Mouse (Mus musculus) duodenum, adult 2 months (tissue): ENCODE results near the gene Aloxe3. TPM values are rescaled to one million over a fixed set of nuclear protein-coding genes. Genes with fewer than 3 reads are reported as not detected.

Experiments used
- polyA plus RNA-seq: library from polyadenylated mRNA; depleted of rRNA; stranded (reverse); fragments of >200 nt; gene quantifications from 2 replicates; pipeline ENCODE4 v1.2.3, GENCODE M21; 2012; ENCODE audit warnings: low replicate concordance; rRNA removed

Aloxe3 gene
- polyA plus RNA-seq, result 0.20 and 0.79 TPM in 2 replicates

GRCm38 (mm10) chr11:69125852-69125918, at the start of gene Aloxe3:
Gene Aloxe3 (plus strand): TSS chr11:69125896.

DNA sequence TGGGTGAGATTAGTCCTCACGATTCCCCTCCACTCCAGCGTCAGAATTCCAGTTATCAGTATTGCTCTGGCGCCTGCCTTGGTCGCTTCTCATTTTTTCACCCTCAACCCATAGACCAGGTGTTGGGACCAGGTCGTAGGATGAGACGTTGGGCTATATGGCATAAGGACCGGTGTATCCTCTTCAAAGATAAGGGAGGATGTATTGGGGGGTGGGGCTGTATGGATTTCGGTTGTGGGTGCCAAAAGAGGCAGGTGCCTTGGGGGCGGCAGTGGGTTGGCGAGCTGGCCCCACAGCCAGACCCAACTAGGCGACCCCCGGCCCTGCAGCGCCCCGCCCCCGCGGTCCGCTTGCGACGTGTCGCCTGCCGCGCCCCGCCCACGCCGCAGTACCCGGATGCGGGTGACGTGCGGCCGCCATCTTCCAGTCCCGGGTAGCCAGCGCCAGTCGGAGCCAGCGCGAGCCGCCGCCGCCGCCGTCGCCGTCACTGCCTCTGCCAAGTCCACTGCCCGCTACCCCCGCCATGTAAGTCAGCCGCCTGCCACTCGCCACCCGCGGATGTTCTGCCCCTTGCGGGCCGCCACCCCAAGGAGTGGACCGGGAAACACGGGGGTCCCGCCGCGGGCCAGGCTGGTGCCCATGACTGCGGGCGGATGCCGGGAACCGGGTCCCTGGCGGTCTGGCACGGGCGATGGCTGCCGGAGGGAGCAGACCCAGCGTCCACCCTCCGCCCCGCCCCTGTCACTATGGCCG, 37.4 kb upstream of the Aloxe3 start, which contains the start of gene Vamp2:
TSS of gene Vamp2 (plus strand) at position 388 of the 753 bp plus-strand sequence.

GRCm38 (mm10) chr11:69094697-69095429, 30.8 kb upstream of the Aloxe3 start, which contains the start of gene Per1:
Gene Per1 (plus strand): TSS chr11:69095217.

DNA sequence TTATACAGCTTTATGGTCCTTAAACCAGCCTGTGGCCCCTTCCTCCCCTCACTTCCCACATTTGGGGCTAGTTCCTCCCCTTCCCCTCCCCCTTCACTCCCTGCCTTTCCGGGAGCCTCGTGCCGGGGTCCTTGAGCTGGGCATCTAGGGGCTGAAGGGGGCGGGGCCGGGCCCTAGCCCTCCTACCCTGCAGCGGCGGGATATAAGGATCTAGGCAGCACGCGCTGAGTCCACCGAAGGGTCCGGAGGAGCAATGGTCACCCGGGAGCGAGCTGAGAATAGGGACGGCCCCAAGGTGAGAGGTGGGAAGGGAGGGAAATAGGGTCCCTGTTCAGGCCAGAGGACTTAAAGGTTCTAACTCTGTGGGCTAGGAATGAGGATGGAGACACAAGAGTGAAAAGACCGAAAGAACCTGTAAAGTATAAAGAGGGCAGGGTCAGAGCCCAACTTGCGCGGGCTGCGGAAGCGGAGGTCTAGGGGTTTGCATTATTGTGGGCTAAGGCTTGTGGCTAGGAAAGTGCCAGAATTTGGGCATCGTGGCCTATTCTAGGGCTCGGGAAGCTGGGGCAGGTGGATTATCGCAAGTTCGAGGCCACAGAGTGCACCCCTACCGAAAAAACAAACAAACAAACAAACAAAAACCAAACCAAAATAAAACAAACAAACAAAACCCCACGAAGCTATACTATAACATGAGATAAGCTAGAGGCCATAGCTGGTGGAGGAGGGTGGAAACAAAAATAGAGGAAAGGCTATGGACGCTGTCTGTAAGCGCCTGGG, 5.3 kb upstream of the Aloxe3 start, which contains the start of gene Hes7:
TSS of gene Hes7 (plus strand) at position 184 of the 780 bp plus-strand sequence.

GRCm38 (mm10) chr11:69122336-69122951, 3.3 kb upstream of the Aloxe3 start, which contains the start of gene 9130213A22Rik:
Gene 9130213A22Rik (minus strand): TSS chr11:69122589.

DNA sequence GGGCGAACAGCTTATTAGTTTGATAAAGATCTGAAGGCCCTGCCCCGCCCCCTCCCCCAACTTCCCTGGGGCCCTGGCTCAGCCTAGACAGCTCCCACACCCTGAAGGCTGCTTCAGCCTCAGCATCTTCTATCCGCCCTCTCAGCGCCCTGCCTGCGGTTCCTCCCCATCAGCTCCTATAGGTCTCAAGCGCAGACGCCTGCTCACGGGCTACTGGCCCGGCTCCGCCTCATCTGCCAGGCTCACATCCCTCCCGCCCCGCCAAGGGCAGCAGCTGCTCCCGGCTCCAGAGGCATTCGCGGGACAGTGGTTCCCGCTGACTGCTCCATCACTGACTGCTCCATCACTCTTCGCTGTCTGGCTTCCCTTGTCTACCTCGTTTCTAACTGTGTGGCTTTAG, 31.1 kb downstream of the Aloxe3 start, which contains the start of gene Alox12b:
TSS of gene Alox12b (plus strand) at position 190 of the 400 bp plus-strand sequence.

GRCm38 (mm10) chr11:69197743-69198142, 72.0 kb downstream of the Aloxe3 start, which contains the start of gene Alox8:
Gene Alox8 (minus strand): TSS chr11:69197843.

Other genes starting within 250 kb of the Aloxe3 start
- gene Rnf222, start 237.3 kb upstream of the Aloxe3 start, polyA plus RNA-seq, result not detected in 2 replicates
- gene Rpl26, start 224.3 kb upstream of the Aloxe3 start, polyA plus RNA-seq, result 172 and 364 TPM in 2 replicates
- not detected in 2 replicates for gene Odf4, start 198.8 kb upstream of the Aloxe3 start, polyA plus RNA-seq
- gene Arhgef15, start 168.4 kb upstream of the Aloxe3 start, polyA plus RNA-seq, result 16.9 and 18.8 TPM in 2 replicates
- gene Slc25a35, start 157.8 kb upstream of the Aloxe3 start, polyA plus RNA-seq, result 17.1 and 22.0 TPM in 2 replicates
- gene Rangrf, start 150.7 kb upstream of the Aloxe3 start, polyA plus RNA-seq, result 29.7 and 31.1 TPM in 2 replicates
- 6.7 and 7.2 TPM in 2 replicates for gene Pfas, start 117.4 kb upstream of the Aloxe3 start, polyA plus RNA-seq
- gene Ctc1, start 110.0 kb upstream of the Aloxe3 start, polyA plus RNA-seq, result 23.0 and 25.0 TPM in 2 replicates
- gene Aurkb, start 80.2 kb upstream of the Aloxe3 start, polyA plus RNA-seq, result 27.8 and 56.2 TPM in 2 replicates
- gene Borcs6, start 66.2 kb upstream of the Aloxe3 start, polyA plus RNA-seq, result 12.4 and 36.7 TPM in 2 replicates
- 15.0 and 29.3 TPM in 2 replicates for gene Tmem107, start 55.1 kb upstream of the Aloxe3 start, polyA plus RNA-seq
- gene Vamp2, start 37.4 kb upstream of the Aloxe3 start, polyA plus RNA-seq, result 84.0 and 93.4 TPM in 2 replicates
- gene Per1, start 30.7 kb upstream of the Aloxe3 start, polyA plus RNA-seq, result 12.0 and 17.6 TPM in 2 replicates
- 1.7 and 2.1 TPM in 2 replicates for gene Hes7, start 5.5 kb upstream of the Aloxe3 start, polyA plus RNA-seq
- gene 9130213A22Rik, start 3.3 kb upstream of the Aloxe3 start, polyA plus RNA-seq, result 0.11 and 0.43 TPM in 2 replicates
- not detected in 2 replicates for gene Alox12b, start 31.1 kb downstream of the Aloxe3 start, polyA plus RNA-seq
- not detected in 2 replicates for gene Alox8, start 71.9 kb downstream of the Aloxe3 start, polyA plus RNA-seq
- gene Gucy2e, start 111.1 kb downstream of the Aloxe3 start, polyA plus RNA-seq, result not detected in 2 replicates
- gene Cntrob, start 197.9 kb downstream of the Aloxe3 start, polyA plus RNA-seq, result 5.4 and 6.3 TPM in 2 replicates
- 17.3 and 18.7 TPM in 2 replicates for gene Trappc1, start 198.1 kb downstream of the Aloxe3 start, polyA plus RNA-seq
- gene Kcnab3, start 200.4 kb downstream of the Aloxe3 start, polyA plus RNA-seq, result 0.50 and 0.82 TPM in 2 replicates
- gene Rnf227, start 214.6 kb downstream of the Aloxe3 start, polyA plus RNA-seq, result 0.07 and 0.33 TPM in 2 replicates
- 136 and 171 TPM in 2 replicates for gene Chd3, start 243.5 kb downstream of the Aloxe3 start, polyA plus RNA-seq